Mouse (Mus musculus) urinary bladder, adult 18-20 months (tissue): ENCODE data around the gene Cdh16.
"Not testable (repeated sequence)": the region's sequence is repeated elsewhere in the genome, so short reads cannot be mapped to it uniquely, and the experiment has no call there.

Experiments used
- DNase-seq, 2 experiments: peaks; one replicate each; pipeline ENCODE4 v3.0.0; 2022; ENCODE audit warnings: low spot score in 2 of 2, mixed read lengths in 2 of 2

Cdh16 gene

GRCm38 (mm10) chr8:104613119-104613518 lies 11.1 kb downstream of the Cdh16 start:
- DNase-seq, result no peak

- DNase-seq, result no peak
Measured at GRCm38 (mm10) chr8:104611613-104612012, 12.6 kb downstream of the Cdh16 start.

DNA sequence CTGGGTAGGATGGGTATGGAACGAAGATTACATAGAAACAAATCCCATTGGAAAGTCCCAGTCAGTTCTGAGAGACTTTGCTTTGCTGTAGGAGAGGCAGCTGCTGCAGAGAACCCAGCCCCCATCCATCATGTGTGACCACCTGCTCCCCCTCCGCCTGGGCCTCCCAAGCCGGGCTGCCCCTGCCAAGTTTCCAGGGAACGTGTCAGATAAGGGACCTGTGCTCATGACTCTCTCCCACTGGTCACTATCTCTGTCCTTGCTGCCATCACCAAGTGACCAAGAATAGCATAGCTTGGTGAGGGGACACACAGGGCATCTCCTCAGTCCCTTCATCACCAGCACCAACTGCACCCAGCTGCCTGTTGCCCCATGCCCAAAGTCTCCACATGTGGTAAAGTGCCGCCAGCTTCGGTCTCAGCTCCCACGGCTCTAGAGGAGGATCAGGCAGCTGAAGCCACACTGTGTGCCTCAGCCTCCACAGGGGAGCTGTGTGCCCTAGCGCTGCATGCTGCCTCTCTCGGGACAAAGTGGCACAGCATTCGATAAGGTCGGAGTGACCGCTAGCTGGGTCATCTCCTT lies 13.9 kb downstream of the Cdh16 start:
- DNase-seq, result no peak

DNA sequence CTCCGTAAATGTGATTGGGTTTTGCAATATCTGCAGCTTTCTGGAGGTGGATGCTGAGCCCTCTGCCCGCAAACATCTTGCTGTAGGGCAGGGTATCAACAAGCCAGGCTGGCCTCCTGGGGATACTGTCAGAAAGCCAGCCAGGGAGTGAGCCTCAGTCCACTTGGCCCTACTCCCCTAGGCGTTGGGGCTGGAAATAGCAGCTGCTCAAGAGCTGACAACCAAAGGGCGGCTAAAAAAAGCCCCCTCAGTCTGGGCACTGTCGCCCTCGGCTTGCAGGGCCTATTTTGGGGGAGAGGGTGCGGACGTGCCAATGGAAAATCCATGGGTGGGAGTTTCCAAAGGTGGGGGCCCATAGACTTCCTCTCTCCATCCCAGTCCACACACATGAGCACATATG lies 15.0 kb downstream of the Cdh16 start:
- no peak for DNase-seq

- DNase-seq, result no peak
Measured at GRCm38 (mm10) chr8:104607944-104608343, 16.3 kb downstream of the Cdh16 start.

- no peak for DNase-seq
Measured at GRCm38 (mm10) chr8:104606329-104606728, 17.9 kb downstream of the Cdh16 start.

- DNase-seq, result no peak
Measured at GRCm38 (mm10) chr8:104603245-104603593, 21.0 kb downstream of the Cdh16 start.

DNA sequence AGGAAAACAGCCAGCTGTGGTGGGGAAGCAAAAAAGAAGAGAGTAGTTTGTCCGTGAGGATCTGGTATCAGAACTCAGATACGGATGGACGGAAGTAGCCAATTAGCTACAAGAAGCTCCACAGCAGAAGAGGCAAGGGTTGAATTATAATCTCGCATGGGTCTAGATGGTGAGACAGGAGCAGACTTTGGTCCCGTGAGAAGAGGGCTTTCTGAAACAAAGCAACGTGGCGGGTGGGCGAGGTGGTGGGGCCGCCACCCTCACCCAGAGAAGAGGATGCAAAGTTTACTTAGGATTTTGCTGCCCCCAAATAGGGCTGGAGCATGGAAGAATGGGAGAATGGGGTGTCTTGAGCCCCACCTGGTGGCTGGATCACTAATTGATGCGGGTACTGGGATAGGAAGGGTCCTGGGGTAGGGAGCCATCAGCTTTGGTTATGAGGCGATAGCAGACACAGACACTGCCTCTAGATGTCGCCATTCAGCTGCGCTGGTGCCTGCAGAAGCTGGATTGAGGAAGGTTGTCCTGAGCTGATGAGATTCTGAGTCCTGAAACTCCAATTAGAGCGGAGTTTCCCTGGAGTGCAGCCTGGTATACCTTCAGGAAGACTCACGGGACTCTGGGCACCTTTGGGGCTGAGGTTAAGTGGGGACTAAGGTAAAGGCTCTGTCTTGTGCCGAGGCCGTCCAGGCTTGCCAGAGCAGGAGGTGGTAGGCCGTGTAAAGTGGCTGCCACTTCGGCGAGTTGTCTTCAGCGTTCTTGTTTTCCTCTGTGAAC lies 21.5 kb downstream of the Cdh16 start:
- peak; percentile 52 to 76 for DNase-seq

- no peak for DNase-seq
Measured at GRCm38 (mm10) chr8:104601941-104602371, 22.2 kb downstream of the Cdh16 start.

GRCm38 (mm10) chr8:104601386-104601785 lies 22.8 kb downstream of the Cdh16 start:
- no peak for DNase-seq

DNA sequence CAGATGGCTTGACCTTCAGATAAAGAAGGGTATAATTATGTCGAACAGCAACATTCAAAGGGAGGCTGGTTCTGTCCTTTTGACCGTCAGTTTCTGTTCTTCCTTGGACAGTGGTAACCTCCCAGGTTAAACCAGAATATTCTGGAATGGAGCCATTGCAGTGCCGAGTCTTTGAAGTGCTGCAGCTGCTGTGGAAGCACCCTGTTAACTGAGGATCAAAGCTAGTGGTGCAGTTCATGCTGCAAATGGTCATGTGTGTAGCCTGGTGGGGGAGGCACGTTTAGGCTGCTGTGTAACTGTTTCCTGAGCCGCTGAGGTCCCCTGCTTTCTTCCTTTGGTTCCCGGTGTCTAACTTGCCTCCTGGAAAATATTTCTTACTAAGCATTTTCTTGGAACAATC lies 25.7 kb downstream of the Cdh16 start:
- no peak for DNase-seq

GRCm38 (mm10) chr8:104597656-104598055 lies 26.5 kb downstream of the Cdh16 start:
- DNase-seq, result no peak

DNA sequence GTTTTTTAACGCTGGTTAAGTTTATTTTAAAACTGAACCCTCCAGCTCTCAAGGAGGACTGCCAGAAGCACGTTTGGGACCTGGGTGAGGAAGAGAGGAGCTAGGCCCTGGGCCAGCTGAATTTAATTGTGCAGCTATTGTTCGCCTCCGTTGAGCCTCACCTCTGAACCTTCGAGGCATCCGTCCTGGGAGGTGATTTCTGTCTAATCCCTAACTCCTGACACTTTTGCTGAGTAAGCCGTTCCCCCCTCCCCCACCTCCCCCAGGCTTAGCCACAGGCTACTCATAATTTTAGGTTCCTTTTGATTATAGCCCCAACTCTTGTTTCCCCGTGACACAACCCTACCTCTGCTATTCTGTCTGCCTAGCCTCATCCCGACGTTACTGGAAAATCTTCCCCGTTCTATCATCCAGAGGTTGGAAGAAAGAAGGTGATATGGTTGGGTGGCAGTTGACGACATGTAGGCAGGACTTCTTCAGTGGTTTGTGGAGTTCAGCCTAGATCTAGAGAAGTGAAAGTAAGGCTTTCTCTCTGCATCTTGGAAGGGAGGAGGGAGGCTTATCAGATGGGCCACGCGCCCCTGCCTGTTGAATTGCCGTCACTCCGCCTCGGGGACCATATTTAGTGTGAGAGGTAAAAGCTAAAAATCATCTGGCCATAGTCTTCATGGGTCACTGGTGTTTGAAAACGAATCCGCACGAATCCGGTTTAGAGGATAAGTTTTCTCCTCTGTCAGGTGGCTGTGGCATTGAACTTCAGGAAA lies 28.2 kb downstream of the Cdh16 start:
- no peak for DNase-seq

DNA sequence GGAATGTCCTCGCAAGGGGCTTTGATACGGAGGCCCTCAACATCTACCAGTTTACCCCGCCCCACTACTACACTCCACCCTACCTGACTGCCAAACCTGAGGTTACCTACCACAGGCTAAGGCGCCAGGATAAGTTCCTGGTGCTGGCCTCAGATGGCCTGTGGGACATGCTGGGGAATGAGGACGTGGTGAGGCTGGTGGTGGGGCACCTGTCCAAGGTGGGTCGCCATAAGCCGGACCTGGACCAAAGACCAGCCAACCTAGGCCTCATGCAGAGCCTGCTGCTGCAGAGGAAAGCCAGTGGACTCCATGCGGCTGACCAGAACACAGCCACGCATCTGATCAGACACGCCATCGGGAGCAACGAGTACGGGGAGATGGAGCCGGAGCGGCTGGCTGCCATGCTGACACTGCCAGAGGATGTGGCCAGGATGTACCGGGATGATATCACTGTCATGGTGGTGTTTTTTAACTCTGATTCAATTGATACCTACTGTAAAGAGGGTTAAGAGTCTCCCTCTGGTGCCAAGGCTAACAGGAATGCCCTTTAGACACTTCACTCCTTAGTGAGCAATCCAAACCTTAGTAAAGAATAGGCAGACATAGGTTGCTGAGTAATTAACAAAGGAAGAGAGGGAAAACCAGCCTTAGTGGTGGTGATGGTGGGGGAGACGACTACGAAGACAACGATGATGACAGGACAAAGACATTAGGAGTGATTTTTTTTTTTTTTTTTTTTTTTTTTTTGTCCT lies 29.4 kb downstream of the Cdh16 start:
- DNase-seq, result no peak

DNA sequence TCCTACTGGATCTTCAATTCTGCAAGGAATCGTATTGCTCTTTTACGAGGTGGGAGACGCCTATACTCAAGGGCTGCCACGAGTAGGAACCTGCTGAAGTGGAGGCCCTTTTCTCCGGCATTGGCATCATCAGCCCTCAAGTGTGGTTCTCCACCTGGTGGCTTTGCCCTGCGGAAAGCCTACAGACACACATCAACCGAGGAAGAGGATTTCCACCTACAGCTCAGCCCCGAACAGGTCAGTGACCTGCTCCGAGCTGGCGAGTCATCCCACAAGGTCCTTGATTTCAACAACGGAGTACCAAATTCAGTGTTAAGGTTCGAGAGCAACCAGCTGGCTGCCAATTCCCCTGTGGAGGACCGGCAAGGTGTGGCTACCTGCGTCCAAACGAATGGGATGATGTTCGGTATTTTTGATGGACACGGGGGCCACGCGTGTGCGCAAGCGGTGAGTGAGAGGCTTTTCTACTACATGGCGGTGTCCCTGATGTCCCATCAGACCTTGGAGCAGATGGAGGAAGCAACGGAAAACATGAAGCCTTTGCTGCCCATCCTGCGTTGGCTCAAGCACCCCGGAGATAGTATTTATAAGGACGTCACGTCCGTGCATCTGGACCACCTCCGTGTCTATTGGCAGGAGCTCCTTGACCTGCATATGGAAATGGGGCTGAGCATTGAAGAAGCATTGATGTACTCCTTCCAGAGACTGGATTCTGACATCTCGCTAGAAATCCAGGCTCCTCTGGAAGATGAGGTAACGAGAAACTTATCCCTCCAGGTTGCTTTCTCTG lies 30.5 kb downstream of the Cdh16 start:
- no peak for DNase-seq

DNA sequence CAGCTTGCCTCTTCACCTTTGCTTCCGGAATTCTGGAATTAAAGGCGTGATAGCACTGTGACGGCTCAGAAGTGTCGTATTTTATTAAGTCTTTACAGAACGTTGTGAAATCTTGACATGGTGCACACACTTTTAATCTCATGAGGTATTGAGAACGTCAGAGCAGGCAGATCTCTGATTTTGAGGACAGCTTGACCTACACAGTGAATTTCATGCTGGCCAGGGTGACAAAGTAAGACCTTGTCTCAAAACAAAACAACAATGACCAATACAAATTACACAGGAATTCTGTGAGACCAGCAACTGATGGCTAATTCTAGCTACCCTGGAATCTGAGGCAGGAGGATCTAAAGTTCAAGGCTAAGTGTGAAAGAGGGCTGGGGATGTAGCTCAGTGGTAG lies 31.6 kb downstream of the Cdh16 start:
- DNase-seq, result no peak

DNA sequence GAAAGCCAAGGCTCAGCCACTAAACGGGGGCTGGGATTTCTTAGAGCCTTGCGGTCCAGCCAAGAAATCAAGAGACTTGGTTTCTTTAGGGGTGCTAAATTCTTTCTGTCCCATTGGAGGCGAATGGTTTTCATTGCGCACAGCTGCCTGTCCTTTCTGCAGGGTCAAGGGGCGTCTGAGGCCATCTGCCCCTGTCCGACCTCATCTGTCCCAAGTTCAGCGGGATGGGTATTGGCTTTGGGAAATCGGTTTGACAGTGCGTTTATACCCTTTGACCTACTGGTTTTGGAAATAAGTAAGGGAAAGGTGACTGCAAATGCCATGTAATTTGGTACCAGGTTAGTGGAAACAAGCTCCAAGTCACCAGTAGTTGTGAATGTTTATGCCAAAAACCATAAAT lies 32.3 kb downstream of the Cdh16 start:
- DNase-seq, result no peak

GRCm38 (mm10) chr8:104591133-104591834 lies 32.9 kb downstream of the Cdh16 start, which contains the start of gene Pdp2:
Pdp2 (plus strand) TSS chr8:104591451.
- peak; percentile 89 to 91 for DNase-seq

DNA sequence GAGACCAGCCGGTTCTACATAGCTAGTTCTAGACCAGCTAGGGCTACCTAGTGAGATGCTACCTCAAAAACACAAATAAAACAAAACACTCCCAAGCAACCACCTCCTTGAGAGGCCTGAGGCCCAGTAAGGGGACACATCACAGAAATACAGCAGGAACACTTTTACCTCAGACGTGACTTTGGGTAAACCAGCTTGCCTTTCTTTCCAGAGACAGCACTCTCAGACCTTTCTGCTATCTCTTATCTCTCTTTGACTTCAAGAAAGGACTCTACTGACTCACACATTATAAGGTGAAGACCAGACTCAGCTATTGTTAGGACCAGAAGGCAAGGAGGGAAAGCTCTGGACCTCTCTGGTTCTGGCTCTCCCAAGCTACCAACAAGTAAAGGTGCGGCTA lies 33.9 kb downstream of the Cdh16 start:
- no peak for DNase-seq

DNA sequence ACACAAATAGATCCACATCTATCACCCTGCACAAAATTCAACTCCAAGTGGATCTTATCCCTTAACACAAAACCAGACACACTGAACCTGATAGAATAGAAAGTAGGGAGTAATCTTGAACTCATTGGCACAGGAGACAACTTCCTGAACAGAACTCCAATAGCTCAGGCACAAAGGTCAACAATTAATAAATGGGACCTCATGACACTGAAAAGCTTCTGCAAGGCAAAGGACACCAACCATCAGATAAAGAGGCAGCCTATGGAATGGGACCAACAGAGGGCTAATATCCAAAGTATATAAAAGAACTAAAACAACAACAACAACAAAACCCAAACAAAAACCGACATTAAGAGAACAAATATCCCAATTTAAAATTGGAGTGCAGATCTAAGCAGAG lies 39.7 kb downstream of the Cdh16 start:
- DNase-seq, result no peak

- not testable (repeated sequence) for DNase-seq
Measured at GRCm38 (mm10) chr8:104577606-104578005, 46.6 kb downstream of the Cdh16 start.
